Mouse (Mus musculus): ENCODE measurements at regions not wholly inside any gene's neighbourhood (a gene's known extent, or its start where the extent isn't known, plus 50 kb on each side); places are given as distances from the start of the nearest gene placed in this dataset.

DNA sequence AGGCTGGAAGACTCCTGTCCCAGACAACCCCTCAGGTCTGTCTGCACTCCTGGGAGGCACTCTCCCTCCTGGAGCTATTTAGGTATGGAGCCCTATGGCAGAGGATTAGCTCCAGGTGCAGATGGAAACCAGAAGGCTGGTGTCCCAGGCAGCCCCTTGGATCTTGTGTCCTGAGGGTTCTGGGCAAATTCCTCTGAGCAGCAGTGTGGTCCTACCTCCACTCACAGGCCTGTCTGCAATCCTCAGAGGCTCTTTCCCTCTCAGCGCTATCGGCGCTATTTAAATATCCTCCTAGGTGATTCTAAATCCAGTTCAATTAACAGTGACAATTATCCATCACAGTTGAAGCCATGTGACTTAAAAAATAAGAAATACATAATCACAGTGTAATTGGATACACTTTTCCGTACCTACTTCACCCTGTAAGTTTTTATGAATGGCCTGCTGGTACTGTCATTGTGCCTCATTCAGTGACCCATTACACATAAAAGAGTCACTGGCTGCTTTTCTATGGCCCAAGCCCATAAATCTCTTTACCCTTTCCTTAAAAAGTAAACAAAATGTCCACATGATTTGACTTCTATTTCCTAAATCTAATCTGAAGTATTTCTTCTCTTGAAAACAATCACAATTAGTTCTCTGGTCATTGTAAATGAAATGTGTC is 413.3 kb downstream of the Phf3 start:
- H3K9me3 ChIP-seq (ENCODE audit: control insufficient read depth, insufficient read depth, low read depth, low read length): no peaks in the 10 kb centered on the region
- H3K4me3 ChIP-seq (ENCODE audit: insufficient read depth in 1 of 2, low read depth in 1 of 2, low read length in 2 of 2, poor library complexity in 1 of 2, severe bottlenecking in 1 of 2): no peak overlapping the region
- in situ Hi-C loops (cut with MboI; ENCODE audit: low sequenced_read_pairs in 2 of 2, unreplicated experiment in 2 of 2): no loop called here
- no peak for DNase-seq (ENCODE audit: low read depth, low spot score)
- no peaks in the 10 kb centered on the region for H3K4me1 ChIP-seq (ENCODE audit: control insufficient read depth in 2 of 2, insufficient read depth in 2 of 2, low read length in 2 of 2, poor library complexity in 1 of 2)
- H3K27ac ChIP-seq (ENCODE audit: insufficient read depth, low read depth, low read length, poor library complexity, severe bottlenecking): no peak overlapping the region
- H3K9ac ChIP-seq (ENCODE audit: insufficient read depth, low read depth, low read length, poor library complexity, severe bottlenecking): no peak overlapping the region
- no peak for TF ChIP-seq ZNF384 (IDR thresholded peaks at IDR 0.05; ENCODE audit: low read depth, low read length)
- no peak for TF ChIP-seq HCFC1 (IDR thresholded peaks at IDR 0.05; ENCODE audit: borderline replicate concordance, insufficient read depth, low read length)
- TF ChIP-seq MAFK (IDR thresholded peaks at IDR 0.05; ENCODE audit: insufficient read depth, low read depth, low read length): no peak
- TF ChIP-seq ZC3H11A (IDR thresholded peaks at IDR 0.05; ENCODE audit: borderline replicate concordance, low read depth, low read length): no peak
- no peak for TF ChIP-seq CHD2 (IDR thresholded peaks at IDR 0.05; ENCODE audit: low read depth, low read length)
- H3K36me3 ChIP-seq (ENCODE audit: control insufficient read depth, insufficient read depth, low read length, poor library complexity, severe bottlenecking): no peaks in the 10 kb centered on the region

DNA sequence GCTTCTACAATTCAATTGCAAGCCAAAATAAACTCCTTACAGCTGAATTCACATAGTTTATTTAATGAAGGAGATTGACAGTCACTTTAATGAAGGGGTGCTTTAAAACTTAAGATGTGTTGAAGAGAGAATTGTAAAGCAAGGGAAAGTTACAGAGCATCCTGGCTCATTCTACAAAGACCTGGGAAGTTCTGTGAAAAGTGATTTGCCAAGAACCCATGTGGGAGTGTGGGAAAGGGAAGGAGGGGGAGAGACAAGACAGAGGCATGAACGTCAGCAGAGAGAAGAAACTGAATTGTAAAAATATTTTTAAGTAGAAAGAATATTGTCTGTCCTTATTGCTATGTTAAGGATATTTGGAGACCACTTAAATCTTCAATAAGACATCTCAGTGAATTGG is 435.8 kb downstream of the Phf3 start:
- Histone ChIP-seq H3K36me3 (ENCODE audit: control insufficient read depth, insufficient read depth, low read length, poor library complexity, severe bottlenecking) (no peaks in the 10 kb centered on the region), H3K4me1 (ENCODE audit: control insufficient read depth in 2 of 2, insufficient read depth in 2 of 2, low read length in 2 of 2, poor library complexity in 1 of 2) (no peaks in the 10 kb centered on the region), H3K27ac (ENCODE audit: insufficient read depth, low read depth, low read length, poor library complexity, severe bottlenecking) (no peak overlapping the region), H3K9ac (ENCODE audit: insufficient read depth, low read depth, low read length, poor library complexity, severe bottlenecking) (no peak overlapping the region), H3K9me3 (ENCODE audit: control insufficient read depth, insufficient read depth, low read depth, low read length) (no peaks in the 10 kb centered on the region), H3K4me3 (ENCODE audit: insufficient read depth in 1 of 2, low read depth in 1 of 2, low read length in 2 of 2, poor library complexity in 1 of 2, severe bottlenecking in 1 of 2) (no peak overlapping the region)
- in situ Hi-C loops (cut with MboI; ENCODE audit: low sequenced_read_pairs in 2 of 2, unreplicated experiment in 2 of 2): no loop called here
- TF ChIP-seq ZNF384 (IDR thresholded peaks at IDR 0.05; ENCODE audit: low read depth, low read length) (no peak), ZC3H11A (IDR thresholded peaks at IDR 0.05; ENCODE audit: borderline replicate concordance, low read depth, low read length) (no peak), HCFC1 (IDR thresholded peaks at IDR 0.05; ENCODE audit: borderline replicate concordance, insufficient read depth, low read length) (no peak), MAFK (IDR thresholded peaks at IDR 0.05; ENCODE audit: insufficient read depth, low read depth, low read length) (no peak), CHD2 (IDR thresholded peaks at IDR 0.05; ENCODE audit: low read depth, low read length) (no peak)
- no peak for DNase-seq (ENCODE audit: low read depth, low spot score)

DNA sequence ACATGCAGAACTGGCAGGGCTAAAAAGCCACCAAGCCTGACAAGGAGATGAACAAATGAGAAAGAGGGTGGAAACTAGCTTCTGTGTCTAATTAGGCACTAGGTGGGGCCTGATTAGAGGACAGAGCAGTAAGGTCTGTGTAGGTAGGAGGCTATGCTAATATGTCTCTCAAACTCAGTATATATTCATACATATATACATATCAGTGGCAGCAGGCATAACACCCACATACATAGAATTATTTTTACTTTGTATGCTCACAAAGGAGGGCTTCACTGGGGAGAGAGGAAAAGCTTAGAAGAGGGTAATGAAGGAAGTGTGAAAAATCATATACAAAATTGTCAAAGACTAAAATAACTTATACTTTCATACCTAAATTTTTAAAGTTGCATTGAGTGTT is 457.1 kb downstream of the Phf3 start:
- H3K9me3 ChIP-seq (ENCODE audit: control insufficient read depth, insufficient read depth, low read depth, low read length): no peaks in the 10 kb centered on the region
- no peaks in the 10 kb centered on the region for H3K36me3 ChIP-seq (ENCODE audit: control insufficient read depth, insufficient read depth, low read length, poor library complexity, severe bottlenecking)
- in situ Hi-C loops (cut with MboI; ENCODE audit: low sequenced_read_pairs in 2 of 2, unreplicated experiment in 2 of 2): no loop called here
- H3K4me3 ChIP-seq (ENCODE audit: insufficient read depth in 1 of 2, low read depth in 1 of 2, low read length in 2 of 2, poor library complexity in 1 of 2, severe bottlenecking in 1 of 2): no peak overlapping the region
- no peak overlapping the region for H3K9ac ChIP-seq (ENCODE audit: insufficient read depth, low read depth, low read length, poor library complexity, severe bottlenecking)
- DNase-seq (ENCODE audit: low read depth, low spot score): no peak
- no peak overlapping the region for H3K27ac ChIP-seq (ENCODE audit: insufficient read depth, low read depth, low read length, poor library complexity, severe bottlenecking)
- TF ChIP-seq MAFK (IDR thresholded peaks at IDR 0.05; ENCODE audit: insufficient read depth, low read depth, low read length) (no peak), HCFC1 (IDR thresholded peaks at IDR 0.05; ENCODE audit: borderline replicate concordance, insufficient read depth, low read length) (no peak), ZC3H11A (IDR thresholded peaks at IDR 0.05; ENCODE audit: borderline replicate concordance, low read depth, low read length) (no peak), CHD2 (IDR thresholded peaks at IDR 0.05; ENCODE audit: low read depth, low read length) (no peak), ZNF384 (IDR thresholded peaks at IDR 0.05; ENCODE audit: low read depth, low read length) (no peak)
- H3K4me1 ChIP-seq (ENCODE audit: control insufficient read depth in 2 of 2, insufficient read depth in 2 of 2, low read length in 2 of 2, poor library complexity in 1 of 2): no peaks in the 10 kb centered on the region

DNA sequence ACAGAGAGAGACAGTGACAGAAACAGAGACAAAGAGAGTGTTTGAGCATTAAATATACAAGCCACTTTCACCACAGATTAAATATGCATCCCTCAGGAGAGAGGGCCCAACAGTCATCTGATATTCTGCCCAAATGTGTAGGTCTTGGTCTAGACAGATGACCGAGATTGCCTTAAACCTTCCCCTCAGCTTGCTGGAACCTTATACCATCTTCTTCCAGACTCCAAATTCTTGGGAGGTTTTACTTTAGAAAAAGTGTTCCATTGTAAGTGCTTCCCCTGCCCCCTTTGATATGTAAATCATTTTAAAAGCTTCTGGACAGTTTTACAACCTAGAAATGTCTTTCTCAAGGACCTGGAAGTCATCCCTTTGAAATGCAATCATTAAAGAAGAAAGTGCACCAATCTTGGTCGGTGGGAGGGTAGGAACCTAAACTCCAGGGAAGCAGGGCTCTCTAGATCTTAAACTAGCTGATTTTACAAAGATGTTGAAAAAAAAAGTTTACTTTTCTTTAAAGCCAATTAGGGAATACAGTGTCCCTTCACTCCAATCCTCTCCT is 458.8 kb downstream of the Phf3 start:
- no peaks in the 10 kb centered on the region for H3K9me3 ChIP-seq (ENCODE audit: control insufficient read depth, insufficient read depth, low read depth, low read length)
- H3K27ac ChIP-seq (ENCODE audit: insufficient read depth, low read depth, low read length, poor library complexity, severe bottlenecking): no peak overlapping the region
- peak; percentile 20 for DNase-seq (ENCODE audit: low read depth, low spot score)
- TF ChIP-seq ZNF384 (IDR thresholded peaks at IDR 0.05; ENCODE audit: low read depth, low read length): no peak
- no peak for TF ChIP-seq MAFK (IDR thresholded peaks at IDR 0.05; ENCODE audit: insufficient read depth, low read depth, low read length)
- TF ChIP-seq ZC3H11A (IDR thresholded peaks at IDR 0.05; ENCODE audit: borderline replicate concordance, low read depth, low read length): no peak
- no peaks in the 10 kb centered on the region for H3K4me1 ChIP-seq (ENCODE audit: control insufficient read depth in 2 of 2, insufficient read depth in 2 of 2, low read length in 2 of 2, poor library complexity in 1 of 2)
- in situ Hi-C loops (cut with MboI; ENCODE audit: low sequenced_read_pairs in 2 of 2, unreplicated experiment in 2 of 2): no loop called here
- H3K36me3 ChIP-seq (ENCODE audit: control insufficient read depth, insufficient read depth, low read length, poor library complexity, severe bottlenecking): no peaks in the 10 kb centered on the region
- no peak overlapping the region for H3K9ac ChIP-seq (ENCODE audit: insufficient read depth, low read depth, low read length, poor library complexity, severe bottlenecking)
- no peak overlapping the region for H3K4me3 ChIP-seq (ENCODE audit: insufficient read depth in 1 of 2, low read depth in 1 of 2, low read length in 2 of 2, poor library complexity in 1 of 2, severe bottlenecking in 1 of 2)

All from ES-E14 (cell line).